Mouse (Mus musculus): Measurements from ENCODE around the gene Dbp. TPM values are rescaled to one million over a fixed set of nuclear protein-coding genes. Genes with fewer than 3 reads are reported as not detected.
"Not testable (repeated sequence)": the region's sequence is repeated elsewhere in the genome, so short reads cannot be mapped to it uniquely, and the experiment has no call there.

Dbp gene
- 10 to 100 TPM; 64.8 to 96.6 TPM for total RNA-seq (2021)
- long read RNA-seq, experiment 1, transcript Dbp-201 (4 exons, 1,837 nt) = major isoform, 29 of 52 reads
- long read RNA-seq, experiment 1, transcript Dbp-205 (2 exons, 1,732 nt) = minor isoform, 11 of 52 reads
- long read RNA-seq, experiment 1, partial matches to known transcripts = 4 of 52 reads
- long read RNA-seq, experiment 1, other reads (novel, unspliced or antisense) = 5 of 52 reads
- long read RNA-seq, experiment 2, transcript Dbp-201 (4 exons, 1,837 nt) = major isoform, 211 of 275 reads
- long read RNA-seq, experiment 2, transcript Dbp-205 (2 exons, 1,732 nt) = minor isoform, 21 of 275 reads
- long read RNA-seq, experiment 2, transcript Dbp-204 (3 exons, 1,156 nt) = minor isoform, 27 of 275 reads
- long read RNA-seq, experiment 2, partial matches to known transcripts = 8 of 275 reads
- long read RNA-seq, experiment 2, other reads (novel, unspliced or antisense) = 8 of 275 reads

DNA sequence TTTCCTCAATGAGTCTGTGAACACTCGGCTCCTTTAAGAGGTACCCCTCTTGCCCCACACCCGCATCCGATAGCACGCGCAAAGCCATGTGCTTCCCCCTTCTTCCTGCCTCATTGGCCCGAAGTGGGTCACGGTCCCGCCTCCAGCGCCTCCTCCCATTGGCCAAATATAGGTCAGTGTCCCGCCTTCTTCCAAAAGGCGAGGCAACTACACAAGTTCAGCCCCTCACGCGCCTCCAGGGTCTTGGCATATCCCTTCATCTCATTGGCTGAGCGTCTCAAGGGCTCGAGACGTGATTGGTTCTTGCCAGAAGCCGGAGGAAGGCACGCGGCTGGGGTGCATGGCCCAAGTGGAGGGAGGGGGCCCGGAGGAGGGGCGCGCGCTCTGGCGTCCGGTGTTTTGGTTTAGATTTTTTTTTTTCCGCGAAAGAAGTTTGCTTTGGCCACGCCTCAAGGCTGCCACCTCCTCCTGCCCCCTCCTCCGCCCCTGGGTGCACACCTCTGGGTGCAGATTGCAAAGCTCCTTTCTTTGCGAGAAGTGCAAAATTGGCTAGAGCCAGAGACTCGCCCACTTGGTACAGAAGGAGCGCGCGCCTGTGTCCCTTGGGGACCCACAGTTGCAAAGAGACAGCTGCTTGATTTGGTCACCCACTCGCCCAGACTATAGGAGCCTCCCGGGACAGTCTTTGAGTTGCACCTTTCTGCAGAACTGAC is at the start of gene Dbp:
Gene Dbp, plus strand, starts transcription at position 359 of the 713 bp plus-strand sequence.
- DNase-seq (ENCODE audit: low spot score in 2 of 2) = peak; percentile 94 to 97

DNA sequence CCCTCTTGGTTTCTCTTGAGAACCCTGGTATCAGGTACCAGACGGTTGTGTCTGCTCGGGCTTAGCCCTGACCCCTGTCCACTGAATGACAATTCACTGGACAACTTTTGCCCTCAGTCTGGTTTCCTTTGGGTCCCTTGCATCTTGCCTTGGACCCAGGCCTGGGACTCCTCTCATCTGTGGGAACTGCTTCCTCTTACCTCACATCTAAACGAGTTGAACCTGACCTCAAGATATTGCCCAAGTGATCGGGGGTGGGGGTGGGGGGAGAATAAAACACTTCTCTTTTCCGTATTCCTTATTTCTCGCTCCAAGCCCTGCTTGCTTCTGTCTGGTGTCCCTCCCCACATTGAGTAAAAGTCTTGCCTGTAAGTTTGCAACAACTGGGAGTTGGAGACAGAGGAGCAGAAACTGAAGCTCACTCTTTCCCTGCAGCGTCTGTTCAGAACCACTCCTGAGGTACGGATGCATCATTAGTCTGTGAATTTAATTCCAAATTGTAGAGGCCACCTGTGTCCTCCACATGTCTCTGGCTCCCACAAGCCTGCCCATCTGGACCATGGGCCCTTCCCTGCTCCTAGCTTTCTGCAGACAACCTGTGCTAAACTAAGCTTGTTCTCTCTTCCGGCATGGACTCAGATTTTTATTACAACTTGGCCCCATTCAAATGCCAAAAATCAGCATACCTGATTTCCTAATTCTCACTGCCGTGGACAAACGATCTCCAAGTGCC is 44.0 kb upstream of the Dbp start:
- DNase-seq (ENCODE audit: low spot score in 2 of 2) = no peak

DNA sequence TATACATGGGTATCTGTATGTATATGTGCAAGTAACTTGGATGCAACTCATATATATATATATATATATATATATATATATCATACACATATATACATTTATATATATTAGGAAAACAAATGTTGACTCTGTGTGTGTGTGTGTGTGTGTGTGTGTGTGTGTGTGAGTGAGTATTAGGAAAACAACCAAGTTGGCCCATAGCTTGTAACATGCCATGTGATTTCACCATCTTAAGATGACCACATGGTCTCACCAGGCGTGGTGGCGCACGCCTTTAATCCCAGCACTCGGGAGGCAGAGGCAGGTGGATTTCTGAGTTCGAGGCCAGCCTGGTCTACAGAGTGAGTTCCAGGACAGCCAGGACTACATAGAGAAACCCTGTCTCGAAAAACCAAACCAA is 43.2 kb upstream of the Dbp start:
- DNase-seq (ENCODE audit: low spot score in 2 of 2) = not testable (repeated sequence)

DNA sequence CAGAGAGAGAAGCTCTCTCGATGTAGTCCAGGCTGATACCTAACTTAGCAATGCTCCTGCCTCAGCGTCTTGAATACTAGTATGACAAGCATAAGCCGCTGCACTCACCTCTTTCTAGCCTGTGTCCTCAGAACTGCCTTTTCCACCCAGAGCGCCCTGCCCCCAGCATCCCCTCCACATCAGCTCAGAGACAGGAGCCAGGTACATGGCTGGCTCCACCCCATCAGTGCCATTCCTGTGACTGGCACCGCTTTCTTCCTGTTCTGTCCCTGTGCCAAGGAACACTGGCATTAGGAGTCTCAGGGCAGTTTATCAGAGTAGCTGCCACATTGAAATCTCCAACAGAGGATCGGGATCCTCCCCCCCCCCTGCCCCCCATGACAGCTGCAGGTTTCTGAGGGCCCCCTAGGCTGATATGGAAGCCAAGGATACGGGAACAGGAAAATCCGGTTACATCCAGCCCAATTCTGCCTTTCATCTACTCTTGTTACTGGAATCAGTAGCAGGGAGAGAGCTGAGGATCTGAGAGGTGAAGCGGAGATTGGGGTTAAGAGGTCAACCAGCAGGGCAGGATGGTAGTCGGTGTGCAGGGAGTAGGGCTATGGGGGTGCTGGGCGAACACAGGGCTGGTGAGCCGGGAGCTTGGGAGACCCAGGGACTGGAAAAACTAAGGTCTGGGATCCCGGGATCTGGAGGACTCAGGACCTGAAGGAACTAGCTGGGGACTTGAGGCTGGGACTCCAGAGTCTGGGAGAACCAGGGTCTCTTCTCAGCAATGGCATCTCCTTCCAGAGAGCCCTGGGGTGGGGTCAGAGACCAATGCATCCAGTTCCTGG is 39.4 kb upstream of the Dbp start:
- no peak for DNase-seq (ENCODE audit: low spot score in 2 of 2)

DNA sequence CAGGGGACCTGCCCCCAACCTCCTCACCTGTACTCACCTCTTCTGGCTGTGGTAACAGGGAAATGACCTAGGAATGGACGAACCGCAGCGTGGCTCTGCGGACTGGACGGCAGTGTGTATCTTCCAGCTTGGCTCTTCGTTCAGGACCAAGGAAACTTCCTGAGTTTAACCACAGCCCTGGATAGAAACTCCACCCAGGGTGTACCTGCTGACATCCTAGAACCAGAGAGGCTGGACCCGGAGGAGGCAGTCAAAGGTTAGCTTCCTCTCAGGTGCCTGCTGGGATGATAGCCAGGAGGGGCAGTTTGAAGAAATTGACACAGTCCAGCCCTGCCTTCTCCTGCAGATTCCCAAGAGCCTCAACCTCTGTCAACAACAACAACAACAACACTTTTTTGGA is 38.7 kb upstream of the Dbp start, which contains the start of gene Fut2:
Gene Fut2, minus strand, starts transcription at position 234 of the 400 bp plus-strand sequence.
- DNase-seq (ENCODE audit: low spot score in 2 of 2) = no peak

DNA sequence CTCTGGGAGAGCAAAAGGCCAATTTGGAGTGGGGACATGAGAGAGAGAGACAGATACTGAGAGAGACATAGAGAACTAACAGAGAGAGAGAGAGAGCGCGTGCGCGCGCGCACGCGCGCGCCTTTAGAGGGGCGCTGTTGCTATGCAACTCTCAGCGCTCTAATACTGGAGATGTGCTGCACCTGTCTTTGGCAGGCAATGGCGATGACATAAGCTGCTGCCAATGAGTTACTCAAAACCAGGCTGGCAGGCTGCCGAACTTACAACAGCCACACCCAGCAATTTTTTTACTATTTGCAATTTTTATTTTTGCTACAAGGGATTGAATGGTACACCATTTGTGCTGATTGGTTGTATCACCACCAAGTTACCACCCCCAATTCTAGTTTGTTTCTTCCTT is 37.1 kb upstream of the Dbp start:
- DNase-seq (ENCODE audit: low spot score in 2 of 2) = no peak

DNA sequence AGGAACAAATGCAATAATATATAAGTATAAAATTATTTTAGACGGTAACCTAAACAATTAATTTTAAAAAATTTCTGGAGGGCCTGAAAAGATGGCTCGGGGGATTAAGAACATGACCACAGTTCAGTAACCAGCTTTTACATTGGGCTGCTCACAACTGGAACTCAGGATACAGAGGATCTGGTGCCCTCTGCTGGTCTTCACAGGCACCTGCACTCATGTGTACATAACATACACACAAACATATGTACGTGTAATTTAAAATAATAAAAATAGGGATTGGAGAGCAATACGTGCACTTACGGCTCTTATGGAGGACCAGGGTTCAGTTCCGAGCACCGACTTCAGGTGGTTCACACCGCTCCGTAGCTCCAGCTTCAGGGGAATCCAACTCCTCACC is 36.0 kb upstream of the Dbp start:
- DNase-seq (ENCODE audit: low spot score in 2 of 2) = no peak

DNA sequence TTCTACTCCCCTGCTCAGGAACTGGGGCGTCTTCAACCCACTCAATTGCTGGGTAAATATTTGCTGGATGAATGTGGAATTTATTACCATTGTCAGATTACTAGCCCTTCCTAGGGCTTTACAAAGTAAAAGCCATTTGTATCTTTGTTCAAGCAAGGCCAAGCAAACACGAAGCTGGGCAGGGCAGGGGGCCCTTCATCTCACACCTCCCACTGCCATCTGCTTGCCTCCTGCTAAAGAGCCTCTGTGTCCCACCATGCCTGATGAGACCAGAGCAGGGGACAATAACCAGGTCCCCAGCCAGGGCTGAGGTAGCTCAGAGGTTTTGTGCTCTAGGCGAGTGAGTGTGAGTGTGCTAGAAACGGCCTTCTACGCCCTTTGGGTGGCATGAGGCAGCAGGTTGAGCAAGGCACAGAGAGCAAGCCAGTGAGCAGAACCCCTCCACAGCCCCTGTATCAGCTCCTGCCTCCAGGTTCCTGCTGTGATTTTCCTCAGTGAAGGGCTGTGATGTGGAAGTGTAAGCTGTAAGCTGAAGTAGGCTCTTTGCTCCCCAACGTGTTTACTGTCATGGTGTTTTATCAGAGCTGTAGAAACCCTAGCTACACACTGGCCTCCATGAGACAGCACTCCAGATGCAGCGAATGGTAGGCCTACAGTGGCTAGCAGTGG is 27.1 kb upstream of the Dbp start:
- DNase-seq (ENCODE audit: low spot score in 2 of 2) = no peak

DNA sequence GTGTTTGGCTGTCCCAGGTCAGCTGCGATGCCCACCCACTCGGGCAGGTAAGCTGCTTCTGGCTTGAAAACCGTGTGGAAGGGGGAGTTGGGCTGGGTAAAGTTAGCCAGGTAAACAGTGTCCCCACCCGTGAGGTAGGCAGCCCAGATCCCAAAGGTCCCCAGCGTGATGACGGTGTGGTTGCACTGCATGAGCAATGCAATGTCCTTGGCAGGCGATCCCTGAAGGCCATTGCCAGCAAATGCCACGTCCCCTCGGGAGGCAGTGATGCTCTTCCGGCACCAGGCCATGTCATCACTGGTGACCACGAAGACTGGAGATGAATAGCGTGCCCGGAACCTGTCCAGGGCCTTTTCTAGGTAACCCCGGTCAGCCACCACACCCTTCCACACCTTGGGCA is 26.4 kb upstream of the Dbp start:
- DNase-seq (ENCODE audit: low spot score in 2 of 2) = no peak

DNA sequence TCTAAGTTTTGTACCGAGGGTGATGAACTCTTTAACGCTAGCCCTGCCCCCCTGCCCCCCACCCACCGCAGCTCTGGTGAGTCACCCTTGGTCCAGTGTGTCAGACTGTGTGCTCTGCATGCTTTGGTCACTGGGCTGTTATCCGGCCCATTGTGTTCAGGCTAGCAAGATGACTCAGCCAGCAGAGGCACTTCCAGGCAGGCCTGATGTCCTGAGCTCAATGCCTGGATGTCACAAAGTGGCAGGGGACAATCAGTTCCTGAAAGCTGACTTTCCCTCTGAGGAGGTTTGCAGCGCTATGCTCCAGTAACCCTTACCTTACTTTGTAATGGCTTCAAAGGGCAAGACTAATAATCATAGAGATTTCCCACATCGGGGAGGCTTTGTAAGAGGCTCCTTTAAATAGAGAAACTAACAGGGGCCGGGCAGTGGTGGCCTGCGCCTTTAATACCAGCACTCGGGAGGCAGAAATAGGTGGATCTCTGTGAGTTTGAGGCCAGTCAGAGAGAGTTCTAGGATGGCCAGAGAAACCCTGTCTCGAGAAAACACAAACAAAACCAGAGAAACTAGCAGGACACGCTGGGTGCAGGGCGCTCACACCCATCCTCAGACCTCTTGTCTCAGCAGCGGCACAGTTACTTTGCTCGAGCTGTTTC is 24.8 kb upstream of the Dbp start:
- DNase-seq (ENCODE audit: low spot score in 2 of 2) = no peak

DNA sequence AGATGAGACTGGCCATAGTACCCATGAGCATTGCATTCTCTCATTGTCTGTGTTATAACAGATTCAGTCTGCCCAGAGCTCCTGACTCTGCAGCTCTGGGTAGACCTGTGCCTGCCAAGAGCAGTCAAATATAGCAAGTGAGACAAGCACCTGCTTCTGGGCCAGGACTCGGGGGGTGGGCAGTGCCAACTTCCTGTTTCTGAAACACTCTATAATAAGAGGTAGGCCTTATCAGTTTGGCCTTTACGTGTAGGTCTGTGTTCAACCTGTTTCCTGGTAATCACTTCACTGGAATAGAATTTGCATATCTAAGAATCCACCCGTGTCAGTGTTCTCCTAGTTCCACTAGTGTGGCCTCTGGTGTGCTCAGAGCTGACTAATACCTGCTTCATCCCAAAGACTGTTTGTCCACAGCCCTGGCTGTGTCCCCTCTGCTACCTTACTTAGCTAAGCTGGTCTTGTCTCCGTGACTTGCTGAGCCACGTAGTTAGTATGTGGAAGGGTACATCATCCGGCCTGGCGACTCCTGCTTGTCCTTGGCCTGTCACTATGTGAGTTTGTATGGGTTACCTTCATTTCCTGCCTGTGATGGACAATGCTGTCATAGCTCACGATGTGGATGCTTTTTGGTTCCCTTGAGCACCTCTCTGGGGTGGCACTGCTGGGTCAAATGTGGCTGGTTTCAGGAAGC is 23.7 kb upstream of the Dbp start:
- no peak for DNase-seq (ENCODE audit: low spot score in 2 of 2)

DNA sequence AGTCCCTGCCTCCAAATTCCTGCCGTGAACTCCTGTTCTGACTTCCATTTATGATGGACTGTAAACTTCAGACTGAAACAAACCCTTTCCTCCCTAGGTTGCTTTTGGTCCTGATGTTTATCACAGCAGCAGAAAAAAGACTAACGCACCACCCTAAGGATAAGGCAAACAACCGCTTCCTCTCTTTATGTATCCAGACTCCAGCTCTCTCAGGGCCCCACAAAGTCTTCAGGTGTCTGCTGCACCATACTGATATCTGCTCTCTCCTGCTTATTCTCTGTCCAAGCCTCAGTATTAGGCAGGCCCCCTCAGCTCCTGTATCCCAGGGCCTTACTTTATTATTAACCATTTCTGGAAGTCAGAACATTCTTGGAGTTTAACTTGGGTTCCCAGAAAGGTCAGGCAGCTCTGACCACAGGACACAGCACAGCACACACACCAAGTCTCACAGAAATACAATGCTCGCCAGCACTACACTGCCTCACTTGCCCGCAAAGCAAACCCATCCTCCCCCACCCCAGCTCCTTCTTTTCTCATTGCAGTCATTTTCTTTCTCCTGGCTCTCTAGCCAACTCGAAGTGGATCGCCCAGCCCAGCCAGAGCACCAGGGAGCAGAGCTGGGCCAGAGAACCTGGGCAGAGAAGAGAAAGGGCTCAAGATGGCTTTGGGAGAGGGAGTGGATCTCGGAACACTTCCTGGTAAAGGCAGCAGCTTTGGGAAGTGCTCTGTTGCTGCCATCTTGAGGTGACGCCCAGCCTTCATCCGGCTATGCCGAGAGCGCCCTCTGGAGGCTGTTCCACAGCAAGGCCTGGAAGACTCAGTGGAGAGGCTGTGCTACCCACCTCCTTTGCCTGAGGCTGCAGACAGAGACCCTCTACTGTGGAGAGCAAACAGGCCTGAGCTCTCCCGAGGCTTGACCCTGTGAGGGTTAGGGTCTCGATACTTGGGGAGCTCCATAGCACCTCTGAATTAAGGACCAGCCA is 22.5 kb upstream of the Dbp start:
- DNase-seq (ENCODE audit: low spot score in 2 of 2) = peak; percentile 85 to 90

DNA sequence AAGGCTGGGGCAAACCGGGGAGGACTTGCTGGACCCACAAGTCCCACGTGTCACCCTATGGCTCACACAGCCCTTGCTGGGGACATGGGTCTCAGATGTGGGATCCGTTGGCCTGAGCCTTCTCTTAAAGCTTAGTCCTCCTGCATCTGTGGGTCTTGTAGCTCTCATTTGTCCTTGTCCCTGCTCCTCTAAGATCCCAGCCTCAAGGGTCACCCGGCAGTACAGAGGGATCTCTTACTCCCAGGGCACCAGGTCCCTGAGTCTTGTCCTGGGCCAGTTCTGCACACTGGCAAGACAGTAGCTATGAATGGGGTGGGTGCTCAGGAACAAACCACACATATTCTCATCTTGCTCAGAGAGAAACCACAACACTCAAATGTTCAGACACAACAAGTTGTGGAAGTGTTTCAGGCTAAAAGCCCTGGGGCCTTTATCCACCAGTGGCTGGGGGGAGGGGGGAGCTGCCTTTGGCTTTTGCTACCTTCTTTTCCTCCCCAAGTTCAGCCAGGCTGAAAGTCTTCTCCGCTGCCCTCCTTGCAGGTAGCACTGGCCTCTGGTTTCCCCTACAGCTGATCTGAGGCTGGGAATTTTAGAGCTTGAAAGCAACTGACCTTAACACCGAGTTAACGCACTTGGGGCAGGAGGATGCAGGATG is 21.4 kb upstream of the Dbp start, which contains the start of gene Ntn5:
Gene Ntn5, plus strand, starts transcription at position 627 of the 655 bp plus-strand sequence.
- no peak for DNase-seq (ENCODE audit: low spot score in 2 of 2)

DNA sequence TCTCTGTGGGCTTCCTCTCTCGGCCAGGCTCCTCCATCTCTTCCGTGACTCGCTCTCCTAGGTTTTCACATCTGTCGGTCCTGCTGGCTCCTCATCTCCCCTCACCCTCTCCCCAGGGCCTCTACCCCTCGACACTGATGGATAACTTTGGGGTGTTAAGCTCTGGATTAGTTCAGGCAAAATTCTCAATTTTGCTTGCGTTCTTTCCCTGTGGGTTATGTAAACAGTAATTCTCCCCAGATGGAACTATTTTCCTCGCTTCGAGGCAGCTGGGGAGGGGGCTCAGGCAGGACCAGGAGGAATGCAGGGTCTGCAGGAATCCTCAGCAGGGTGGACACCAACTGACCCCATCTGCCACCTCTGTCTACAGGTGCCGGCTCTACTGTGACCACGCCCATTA is 19.1 kb upstream of the Dbp start:
- no peak for DNase-seq (ENCODE audit: low spot score in 2 of 2)

DNA sequence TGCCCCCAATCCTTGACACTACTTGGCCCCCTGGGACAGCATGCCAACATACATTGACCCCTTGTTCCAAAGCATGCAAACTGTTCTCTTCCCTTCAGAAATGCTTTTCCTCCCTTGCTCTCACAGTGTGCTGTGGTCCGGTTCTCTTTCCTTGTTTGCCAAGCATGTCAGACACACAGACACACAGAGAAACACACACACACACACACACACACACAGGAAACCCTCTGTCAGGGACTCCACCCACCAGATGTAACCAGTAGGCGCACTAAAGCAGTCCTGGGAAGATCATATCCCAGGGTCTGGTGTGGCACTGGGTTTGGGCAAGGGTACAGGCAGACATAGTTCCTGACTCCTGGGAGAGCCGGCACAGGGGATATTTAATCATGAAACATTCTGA is 18.0 kb upstream of the Dbp start:
- DNase-seq (ENCODE audit: low spot score in 2 of 2) = no peak

DNA sequence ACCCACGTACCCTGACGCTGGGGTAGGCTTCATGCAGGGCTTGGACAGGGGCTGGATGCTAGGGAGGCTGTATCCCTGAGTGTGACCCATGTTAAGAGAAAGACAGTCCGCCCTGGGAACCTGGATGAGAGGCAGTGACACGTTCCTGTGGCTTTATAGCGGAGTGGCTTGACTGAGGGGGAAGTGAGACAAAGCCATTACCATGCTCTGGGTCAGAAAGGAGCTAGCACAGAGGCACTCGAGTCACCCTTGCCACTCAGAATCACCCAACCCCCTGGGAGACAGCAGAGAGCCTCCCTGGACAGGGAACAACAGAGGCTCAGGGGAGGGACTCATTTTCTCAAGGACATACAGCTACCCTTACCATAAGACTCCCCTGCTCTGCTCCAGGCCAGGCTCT is 15.8 kb upstream of the Dbp start:
- DNase-seq (ENCODE audit: low spot score in 2 of 2) = no peak

DNA sequence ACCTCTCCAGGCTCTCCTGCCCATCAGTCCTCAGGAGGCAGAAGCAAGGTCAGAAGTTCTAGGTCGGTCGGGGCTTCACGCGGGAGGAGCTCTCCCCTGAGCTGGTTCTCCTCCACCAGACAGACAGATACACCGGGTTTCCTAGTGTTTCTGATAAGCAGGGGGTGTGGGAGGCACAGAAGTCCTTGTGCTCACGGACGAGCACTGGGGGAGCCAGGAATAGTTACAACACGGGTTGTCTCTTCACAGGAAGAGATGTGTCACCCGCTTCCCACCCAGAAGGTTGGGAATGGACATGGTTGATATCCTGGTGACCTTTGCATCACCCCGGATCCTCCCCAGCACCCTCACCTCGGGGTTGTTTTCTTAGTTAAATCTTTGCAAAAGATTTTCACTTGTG is 15.1 kb upstream of the Dbp start:
- DNase-seq (ENCODE audit: low spot score in 2 of 2) = no peak
